Mouse (Mus musculus) urinary bladder, postnatal 4 days (tissue): ENCODE data around the gene Tespa1.
"Not testable (repeated sequence)": the region's sequence is repeated elsewhere in the genome, so short reads cannot be mapped to it uniquely, and the experiment has no call there.

Experiments
- DNase-seq, 2 experiments: peaks; one replicate each; pipeline ENCODE4 v3.0.0; 2021 to 2022; ENCODE audit warnings: low spot score in 2 of 2

Gene Tespa1

GRCm38 (mm10) chr10:130322637-130323036 lies at the start of gene Tespa1:
Gene Tespa1, plus strand, starts transcription at chr10:130322870.
- no peak for DNase-seq

DNA sequence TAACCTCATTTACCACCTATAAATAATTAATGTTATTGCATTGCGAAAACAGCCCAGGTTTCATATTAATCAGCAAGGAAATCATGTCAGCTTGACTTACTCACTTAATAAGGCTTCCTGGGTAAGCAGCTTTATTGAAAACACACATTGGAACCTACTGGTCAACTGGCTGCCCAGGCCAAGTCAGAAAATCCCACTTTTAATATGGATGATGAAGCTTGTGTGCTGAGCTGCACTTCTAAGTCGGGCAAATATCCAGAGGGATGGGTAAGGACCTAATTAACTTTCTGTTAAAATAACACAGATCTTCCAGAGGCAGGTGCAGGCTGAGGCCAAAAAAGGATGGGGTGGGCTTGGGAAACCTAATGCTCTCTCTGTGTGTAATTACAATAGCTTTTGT lies 46.9 kb upstream of the Tespa1 start:
- no peak for DNase-seq

- DNase-seq = no peak
Measured at GRCm38 (mm10) chr10:130276496-130276895, 46.2 kb upstream of the Tespa1 start.

DNA sequence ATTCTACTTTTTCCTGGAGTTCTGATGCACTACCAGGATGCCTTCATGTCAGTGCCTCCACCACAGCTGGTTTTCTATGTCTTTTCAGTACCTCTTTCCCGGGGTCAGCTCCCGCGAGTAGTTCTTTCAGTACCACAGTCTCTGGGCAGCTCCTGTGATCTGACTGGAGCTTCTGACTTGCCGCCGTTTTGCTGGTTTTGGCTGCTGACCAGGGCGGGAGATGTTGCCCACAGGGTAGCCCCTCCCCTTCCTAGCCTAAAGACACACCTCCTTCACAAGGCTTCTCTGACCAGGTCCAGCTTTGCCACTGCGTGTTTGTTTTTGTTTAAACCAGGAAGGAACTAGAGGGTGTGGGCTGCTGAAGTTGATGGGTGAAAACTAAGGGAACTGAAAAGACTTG lies 42.6 kb upstream of the Tespa1 start, which contains the start of gene Neurod4:
Gene Neurod4 (minus strand): TSS at position 175 of the 400 bp plus-strand sequence.
- no peak for DNase-seq

DNA sequence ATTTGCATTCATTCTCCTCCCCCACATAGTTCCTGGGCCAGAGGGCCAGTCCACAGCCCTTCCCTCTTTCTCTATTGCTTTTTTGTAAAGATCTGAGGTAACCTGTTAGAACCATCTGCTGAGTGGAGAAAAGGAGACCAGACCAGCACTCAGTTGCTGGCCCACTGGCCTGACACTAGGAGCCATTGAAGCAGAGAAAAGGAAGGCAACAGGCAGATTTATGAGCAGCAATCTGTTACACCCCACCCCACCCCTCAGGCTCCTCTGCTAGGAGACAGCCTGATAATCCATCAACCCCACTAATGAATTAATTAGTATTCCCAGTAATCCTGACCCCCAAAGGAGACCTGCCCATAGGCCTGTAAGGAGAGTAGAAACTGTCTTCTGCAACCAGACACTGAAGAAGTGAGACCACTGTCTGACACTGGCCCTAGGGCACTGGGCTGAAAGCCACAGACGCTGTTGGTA lies 40.7 kb upstream of the Tespa1 start:
- DNase-seq = no peak

GRCm38 (mm10) chr10:130287201-130287600 lies 35.5 kb upstream of the Tespa1 start:
- DNase-seq = no peak

- DNase-seq = no peak
Measured at GRCm38 (mm10) chr10:130288007-130288406, 34.7 kb upstream of the Tespa1 start.

DNA sequence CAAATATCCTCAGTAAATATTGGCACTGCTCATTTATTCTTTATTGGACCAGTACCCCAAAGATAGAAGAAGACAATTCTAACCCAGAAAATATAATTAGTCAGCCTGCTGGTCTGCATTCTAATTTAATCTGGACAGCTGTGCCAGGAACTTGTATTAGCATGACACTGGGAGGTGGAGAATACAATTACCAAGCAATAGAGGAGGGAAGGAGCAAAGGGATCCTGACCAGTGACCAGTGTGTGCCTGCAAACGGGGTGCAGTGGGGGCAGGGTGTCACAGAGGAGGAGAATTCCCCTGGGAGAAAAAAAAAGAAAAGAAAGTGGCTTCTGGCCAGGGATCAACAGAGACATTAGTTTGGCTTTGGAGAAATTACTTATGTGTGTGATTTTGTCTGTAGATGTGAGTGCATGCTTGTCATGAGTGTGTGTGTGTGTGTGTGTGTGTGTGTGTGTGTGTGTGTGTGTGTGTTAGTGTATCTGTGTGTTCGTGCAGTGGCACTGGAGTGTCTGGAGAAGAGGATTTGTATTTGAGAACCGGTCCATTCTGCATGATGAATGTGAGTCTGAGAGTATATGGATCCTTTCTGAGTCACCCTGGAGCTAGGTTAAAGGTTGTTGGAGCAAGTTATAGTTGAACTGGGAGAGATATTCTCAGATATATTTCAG lies 28.8 kb upstream of the Tespa1 start:
- DNase-seq = no peak

DNA sequence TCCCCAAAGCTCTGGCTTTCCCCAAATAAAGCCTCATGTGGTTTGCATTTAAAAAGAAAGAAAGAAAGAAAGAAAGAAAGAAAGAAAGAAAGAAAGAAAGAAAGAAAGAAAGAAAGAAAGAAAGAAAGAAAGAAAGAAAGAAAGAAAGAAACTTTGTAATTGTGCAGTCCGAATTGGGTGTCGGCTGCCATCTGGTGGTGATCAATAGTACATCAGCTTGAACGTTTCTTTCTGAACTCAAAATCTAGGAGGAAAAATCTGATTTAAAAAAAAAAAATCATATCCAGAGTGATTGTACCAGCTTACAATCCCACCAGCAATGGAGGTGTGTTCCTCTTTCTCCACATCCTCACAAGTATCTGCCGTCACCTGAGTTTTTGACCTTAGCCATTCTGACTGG lies 23.9 kb upstream of the Tespa1 start:
- DNase-seq = not testable (repeated sequence)

DNA sequence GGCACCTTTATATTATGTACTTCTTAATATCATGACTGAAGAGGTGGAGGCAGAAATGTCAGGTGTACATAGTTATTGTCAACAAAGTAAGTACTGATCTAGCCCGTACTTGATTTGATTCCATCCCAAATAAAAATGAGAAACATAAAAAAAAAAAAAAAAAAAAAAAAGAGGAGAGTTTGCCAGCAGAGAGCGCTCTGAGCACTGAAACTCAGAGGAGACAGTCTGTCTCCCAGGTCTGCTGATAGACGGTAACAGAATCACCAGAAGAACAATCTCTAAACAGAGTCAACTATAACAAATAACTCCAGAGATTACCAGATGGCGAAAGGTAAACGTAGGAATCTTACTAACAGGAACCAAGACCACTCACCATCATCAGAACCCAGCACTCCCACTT lies 18.5 kb upstream of the Tespa1 start:
- DNase-seq = not testable (repeated sequence)

- DNase-seq = no peak
Measured at GRCm38 (mm10) chr10:130311534-130312227, 11.0 kb upstream of the Tespa1 start.

DNA sequence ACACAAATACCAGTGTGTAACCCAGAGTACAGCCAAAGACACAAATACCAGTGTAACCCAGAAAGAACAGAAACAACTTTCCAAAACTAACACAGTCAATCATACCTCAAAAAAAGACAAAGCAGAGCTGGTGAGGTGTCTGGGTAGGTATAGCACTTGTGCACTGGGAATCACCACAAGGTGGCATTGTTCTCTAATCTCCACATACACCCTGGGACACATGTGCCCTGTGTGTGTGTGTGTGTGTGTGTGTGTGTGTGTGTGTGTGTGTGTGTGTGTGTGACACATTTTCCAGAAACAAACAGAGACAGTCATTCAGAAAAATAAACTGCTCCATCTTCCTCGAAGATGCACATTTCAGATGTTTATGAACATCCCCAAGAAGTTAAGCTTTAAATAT lies 9.1 kb upstream of the Tespa1 start:
- DNase-seq = no peak

DNA sequence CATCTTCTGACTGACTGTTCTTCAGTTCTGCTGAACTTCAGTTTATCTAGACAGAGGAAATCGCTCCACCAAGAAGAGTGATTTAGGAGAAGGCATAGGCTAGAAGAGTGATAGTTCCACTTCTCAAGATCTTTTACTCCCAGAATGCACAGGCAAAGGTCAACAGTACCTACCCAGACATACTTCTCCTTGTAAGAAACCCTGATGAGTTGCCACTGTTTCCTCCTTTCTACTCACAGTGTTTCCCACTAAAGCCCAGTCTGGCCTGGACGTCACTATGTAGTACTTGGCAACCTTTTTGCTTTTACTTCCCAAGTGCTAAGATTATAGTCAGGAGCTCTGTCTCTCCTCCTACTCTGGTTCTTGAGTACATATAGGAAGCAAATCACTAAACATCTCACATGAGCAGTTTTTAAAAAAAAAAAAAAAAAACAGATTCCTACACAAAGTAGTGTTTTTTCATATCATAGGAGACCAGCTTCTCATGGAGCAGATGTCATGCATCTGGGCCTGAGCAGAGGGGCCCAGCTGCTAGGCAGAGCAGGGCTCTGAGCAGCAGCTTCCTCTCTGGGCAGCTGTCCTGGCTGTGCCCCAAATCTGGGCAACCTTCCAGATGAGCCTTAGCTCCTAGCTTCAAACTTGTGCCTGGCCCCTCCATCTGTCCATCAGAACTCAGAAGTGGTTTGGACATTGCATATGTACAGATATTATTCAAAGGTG lies 8.4 kb upstream of the Tespa1 start:
- no peak for DNase-seq

DNA sequence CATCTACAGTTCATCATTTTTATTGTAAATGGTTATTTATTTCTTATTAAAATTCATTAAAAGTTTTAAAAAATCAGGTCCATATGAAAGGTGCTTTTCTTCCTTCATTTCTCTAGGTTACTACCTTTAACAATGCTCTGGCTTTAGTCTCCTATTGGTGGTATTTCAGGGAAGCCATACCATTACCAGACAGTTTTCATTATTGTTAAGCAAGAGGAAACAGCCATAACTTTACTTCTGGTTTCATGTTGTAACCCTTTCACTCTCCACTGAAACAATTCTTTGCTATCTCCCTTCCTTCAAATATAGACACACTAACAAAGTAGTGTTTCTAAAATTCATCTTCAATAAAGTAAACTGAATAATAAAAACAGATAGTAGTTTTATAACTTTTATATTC lies 6.8 kb upstream of the Tespa1 start:
- DNase-seq = no peak

DNA sequence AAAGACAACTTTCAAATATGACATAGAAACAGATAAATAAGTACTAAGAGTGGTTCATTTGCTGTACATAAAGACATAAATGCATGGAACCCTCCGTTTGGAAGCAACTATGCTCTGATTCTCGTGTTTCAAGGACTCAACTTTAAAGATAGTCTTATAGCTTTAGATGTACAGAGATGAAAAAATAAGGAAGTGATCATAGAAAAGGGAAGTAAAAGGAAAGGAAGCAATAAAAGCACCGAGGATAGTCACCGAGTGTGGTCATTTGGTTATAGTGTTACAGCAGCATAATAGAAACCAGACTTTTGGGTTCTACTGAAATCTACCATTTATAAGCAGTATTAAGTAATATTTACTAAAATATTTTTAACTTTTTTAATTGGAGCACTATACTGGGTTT lies 4.0 kb upstream of the Tespa1 start:
- no peak for DNase-seq

DNA sequence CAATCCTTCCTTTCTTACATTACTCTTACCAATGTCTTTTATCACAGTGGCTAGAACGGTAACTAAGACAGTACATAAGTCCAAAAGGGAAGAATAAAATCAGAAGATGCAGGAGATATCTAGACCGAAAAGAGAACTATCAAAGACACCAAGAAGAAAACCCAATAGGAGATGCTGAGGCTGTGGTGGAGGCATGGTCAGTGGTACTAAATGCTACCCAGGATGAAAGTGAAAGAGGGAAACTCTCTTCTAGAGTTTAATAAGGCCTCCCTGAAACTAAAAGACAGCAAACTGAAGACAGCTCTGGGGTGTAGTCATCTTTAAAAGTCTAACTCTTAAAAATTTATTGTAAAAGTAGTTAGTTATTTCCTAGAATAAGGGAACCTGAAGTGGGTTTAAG lies 2.0 kb upstream of the Tespa1 start:
- DNase-seq = no peak

- DNase-seq = no peak
Measured at GRCm38 (mm10) chr10:130322062-130322461, 608 bp upstream of the Tespa1 start.

DNA sequence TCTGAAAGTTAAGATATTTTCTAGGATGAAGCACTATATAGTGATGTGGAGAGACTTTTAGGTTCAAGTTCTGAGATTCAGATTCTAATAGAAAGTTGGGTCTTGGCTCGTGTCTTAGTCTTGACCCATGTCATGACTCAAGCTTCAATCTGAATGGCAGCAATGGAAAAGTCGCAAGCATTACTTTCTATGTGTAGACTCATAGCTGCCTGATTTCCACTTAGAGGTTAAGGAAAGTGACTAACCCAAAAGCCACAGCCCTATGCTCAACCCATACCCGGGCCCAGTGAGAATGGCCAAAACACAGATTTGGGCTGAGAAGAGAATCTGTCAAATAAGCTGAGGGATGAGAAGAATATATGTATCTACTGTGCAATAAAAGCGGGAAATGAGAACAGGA lies 1.6 kb downstream of the Tespa1 start:
- no peak for DNase-seq

DNA sequence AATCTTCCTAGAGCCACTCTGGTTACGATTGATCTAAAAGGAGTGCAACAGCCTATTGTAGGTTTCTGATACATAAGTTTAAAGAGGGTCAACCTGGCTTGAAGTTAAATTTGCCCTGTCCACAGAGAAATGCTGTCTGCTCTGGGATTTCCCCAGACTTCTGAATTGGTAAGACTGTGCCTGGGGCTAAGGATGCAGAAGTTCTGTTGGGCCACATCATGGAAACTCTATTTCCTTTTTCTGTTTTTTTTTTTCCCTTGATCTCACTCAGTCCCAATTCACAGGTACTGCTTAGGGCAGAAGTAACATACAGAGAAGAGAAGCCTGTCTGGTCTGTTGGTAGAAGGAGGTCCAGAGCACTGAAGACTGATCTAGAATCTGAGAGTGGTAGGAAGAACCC lies 8.0 kb downstream of the Tespa1 start:
- no peak for DNase-seq

DNA sequence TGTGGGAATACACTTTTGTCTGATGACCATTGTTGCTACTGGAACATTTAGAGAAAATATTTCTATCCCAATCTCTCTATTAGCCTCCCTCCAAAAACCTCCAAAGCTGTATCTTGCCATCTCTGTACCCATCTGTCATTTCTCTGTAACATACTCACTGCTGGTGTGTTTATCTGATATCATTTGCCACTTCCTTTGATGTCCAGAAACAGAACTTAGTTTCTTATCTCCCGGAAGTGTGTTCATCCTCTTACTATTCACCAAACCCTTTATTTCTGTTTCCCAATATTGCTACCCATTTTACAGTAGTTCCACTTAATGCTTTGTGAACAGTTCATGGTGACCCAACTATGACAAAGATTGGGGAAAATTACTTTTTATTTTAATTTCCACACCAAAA lies 13.7 kb downstream of the Tespa1 start:
- DNase-seq = no peak

GRCm38 (mm10) chr10:130337581-130337980 lies 14.9 kb downstream of the Tespa1 start:
- no peak for DNase-seq

- not testable (repeated sequence) for DNase-seq
Measured at GRCm38 (mm10) chr10:130340050-130340449, 17.4 kb downstream of the Tespa1 start.

GRCm38 (mm10) chr10:130344056-130344455 lies 21.4 kb downstream of the Tespa1 start:
- no peak for DNase-seq
